25 mouse cellular contexts compared by ENCODE assay signal in genomic region chr6:31117666-31118065, GRCm38 (mm10).
"Had no signal": no experiment of that assay in that cellular context is flagged by ENCODE, and none has a peak within 500 bp of the region (broad histone marks: within the 10 kb centered on the region; RNA-seq: fewer than 3 reads in every experiment).

No protein-coding gene starts in this region.

- H3K9me3 ChIP-seq: heart, embryonic 10.5 days; heart, embryonic 12.5 days; hindbrain, embryonic 10.5 days; hindbrain, embryonic 12.5 days; intestine, embryonic 15.5 days; limb, embryonic 10.5 days; limb, embryonic 12.5 days; liver, embryonic 13.5 days had no signal

- H3K27ac ChIP-seq: heart, embryonic 10.5 days; hindbrain, embryonic 10.5 days; hindbrain, embryonic 12.5 days; hindbrain, embryonic 14.5 days; intestine, embryonic 15.5 days; left cerebral cortex, adult 2 months; limb, embryonic 10.5 days; limb, embryonic 12.5 days; liver, embryonic 13.5 days had no signal

- H3K36me3 ChIP-seq: heart, embryonic 10.5 days; heart, embryonic 12.5 days; hindbrain, embryonic 10.5 days; hindbrain, embryonic 12.5 days; intestine, embryonic 15.5 days; limb, embryonic 10.5 days; limb, embryonic 12.5 days; liver, embryonic 13.5 days had no signal

- H3K27me3 ChIP-seq: heart, embryonic 12.5 days; hindbrain, embryonic 12.5 days; intestine, embryonic 15.5 days; limb, embryonic 12.5 days; liver, embryonic 13.5 days had no signal

- DNase-seq: gastrocnemius, postnatal 14 days; heart, adult 18-20 months; heart, postnatal 10 days; heart, postnatal 4 days; kidney, adult 18-20 months; kidney, adult 8-10 months; kidney, postnatal 10 days; kidney, postnatal 25 days; kidney, postnatal 4 days; layer of hippocampus, adult 9-11 months; liver; liver, embryonic 13.5 days had no signal

- H3K4me3 ChIP-seq: heart, embryonic 10.5 days; heart, embryonic 12.5 days; hindbrain, embryonic 10.5 days; hindbrain, embryonic 12.5 days; intestine, embryonic 15.5 days; left cerebral cortex, adult 2 months; limb, embryonic 10.5 days; limb, embryonic 12.5 days; liver, embryonic 13.5 days had no signal

- ATAC-seq: hindbrain, embryonic 16.5 days; inflammation-experienced regulatory T-cells, adult 6 months; intestine, embryonic 15.5 days; intestine, postnatal 0 days had no signal

- H3K4me2 ChIP-seq: heart, embryonic 12.5 days; hindbrain, embryonic 12.5 days; hindbrain, embryonic 14.5 days; intestine, embryonic 15.5 days; limb, embryonic 12.5 days; liver, embryonic 11.5 days; liver, embryonic 13.5 days had no signal
